Mouse (Mus musculus) C2C12 (cell line): ENCODE results near the gene Rdh11. TPM values are rescaled to one million over a fixed set of nuclear protein-coding genes. Genes with fewer than 3 reads are reported as not detected.

ENCODE experiments used
- H3K27me3 ChIP-seq: one replicate; pipeline ENCODE4 v1.6.1; 2011; ENCODE audit not compliant: control insufficient read depth, insufficient read depth, insufficient read length
- H3K36me3 ChIP-seq: one replicate; pipeline ENCODE4 v1.6.1; 2011; ENCODE audit not compliant: control insufficient read depth, insufficient read depth
- H3K4me3 ChIP-seq: one replicate; pipeline ENCODE4 v1.5.1; 2011; ENCODE audit warnings: mild to moderate bottlenecking, control low read depth; ENCODE audit not compliant: poor library complexity, insufficient read depth, severe bottlenecking
- H3K79me2 ChIP-seq: one replicate; pipeline ENCODE4 v1.6.1; 2011; ENCODE audit not compliant: control insufficient read depth, insufficient read depth
- H3K79me3 ChIP-seq: one replicate; pipeline ENCODE4 v1.6.1; 2011; ENCODE audit warnings: low read depth, control low read depth
- H3ac ChIP-seq: one replicate; pipeline ENCODE3; 2011; ENCODE audit warnings: low read depth; ENCODE audit not compliant: control insufficient read depth, insufficient read length
- CEBPB ChIP-seq: IDR thresholded peaks from one replicate; pipeline ENCODE4 v1.6.1; 2011; ENCODE audit warnings: low read depth, mild to moderate bottlenecking, control low read depth, moderate library complexity
- CTCF ChIP-seq: IDR thresholded peaks from one replicate; pipeline ENCODE4 v1.5.1; 2011; ENCODE audit not compliant: control insufficient read depth, insufficient read depth, insufficient read length
- FOSL1 ChIP-seq: IDR thresholded peaks from one replicate; pipeline ENCODE4 v1.8.0; 2011; ENCODE audit warnings: mild to moderate bottlenecking, low read length; ENCODE audit not compliant: poor library complexity, insufficient read depth, severe bottlenecking
- MAX ChIP-seq: IDR thresholded peaks from one replicate; pipeline ENCODE4 v1.6.1; 2011; ENCODE audit warnings: mild to moderate bottlenecking, control low read depth
- MYOD1 ChIP-seq: IDR thresholded peaks from one replicate; pipeline ENCODE4 v1.6.1; 2011; ENCODE audit warnings: low read depth; ENCODE audit not compliant: control insufficient read depth, insufficient read length
- MYOG ChIP-seq: IDR thresholded peaks from one replicate; pipeline ENCODE4 v1.6.1; 2011; ENCODE audit not compliant: control insufficient read depth, insufficient read length; ENCODE audit errors: extremely low read depth
- USF1 ChIP-seq: IDR thresholded peaks from one replicate; pipeline ENCODE4 v1.6.1; 2011; ENCODE audit warnings: low read depth, mild to moderate bottlenecking, control low read depth, moderate library complexity
- polyA plus RNA-seq: library from polyadenylated mRNA; unstranded; fragments of >200 nt; fragmentation: generic; extraction: Trizol; gene quantifications from one replicate; pipeline ENCODE4 v1.2.1, GENCODE M21; 2012; ENCODE audit warnings: missing spikeins

Rdh11 gene
- polyA plus RNA-seq, 1 experiment = 14.0 TPM

- no peaks in the 10 kb centered on the region for H3K79me2 ChIP-seq
- H3ac ChIP-seq = no peak overlapping the region
- H3K36me3 ChIP-seq = no peaks in the 10 kb centered on the region
- H3K79me3 ChIP-seq = no peaks in the 10 kb centered on the region
- H3K27me3 ChIP-seq = peaks cover 18% of the 10 kb centered on the region
- no peak overlapping the region for H3K4me3 ChIP-seq
- TF ChIP-seq CEBPB (no peak), MAX (no peak), USF1 (no peak), MYOG (no peak), MYOD1 (no peak), FOSL1 (no peak), CTCF (no peak)
These were observed 57.4 kb downstream of the Rdh11 start for GRCm38 (mm10) chr12:79134676-79135075.

GRCm38 (mm10) chr12:79131706-79132460 is 60.2 kb downstream of the Rdh11 start:
- no peak overlapping the region for H3K4me3 ChIP-seq
- H3K36me3 ChIP-seq = no peaks in the 10 kb centered on the region
- peaks cover 21% of the 10 kb centered on the region for H3K27me3 ChIP-seq
- H3ac ChIP-seq = no peak overlapping the region
- H3K79me3 ChIP-seq = no peaks in the 10 kb centered on the region
- no peak for TF ChIP-seq CEBPB
- TF ChIP-seq MYOG = no peak
- no peak for TF ChIP-seq MYOD1
- no peak for TF ChIP-seq MAX
- no peak for TF ChIP-seq FOSL1
- TF ChIP-seq USF1 = peak; percentile 37
- no peaks in the 10 kb centered on the region for H3K79me2 ChIP-seq

- Histone ChIP-seq H3K4me3 (no peak overlapping the region), H3K27me3 (peaks cover 21% of the 10 kb centered on the region), H3ac (no peak overlapping the region), H3K36me3 (no peaks in the 10 kb centered on the region), H3K79me2 (no peaks in the 10 kb centered on the region), H3K79me3 (no peaks in the 10 kb centered on the region)
- TF ChIP-seq FOSL1 = no peak
- no peak for TF ChIP-seq USF1
- TF ChIP-seq CTCF = no peak
- no peak for TF ChIP-seq MAX
- TF ChIP-seq MYOD1 = no peak
- no peak for TF ChIP-seq MYOG
- no peak for TF ChIP-seq CEBPB
These were observed 60.9 kb downstream of the Rdh11 start for GRCm38 (mm10) chr12:79131178-79131675.

DNA sequence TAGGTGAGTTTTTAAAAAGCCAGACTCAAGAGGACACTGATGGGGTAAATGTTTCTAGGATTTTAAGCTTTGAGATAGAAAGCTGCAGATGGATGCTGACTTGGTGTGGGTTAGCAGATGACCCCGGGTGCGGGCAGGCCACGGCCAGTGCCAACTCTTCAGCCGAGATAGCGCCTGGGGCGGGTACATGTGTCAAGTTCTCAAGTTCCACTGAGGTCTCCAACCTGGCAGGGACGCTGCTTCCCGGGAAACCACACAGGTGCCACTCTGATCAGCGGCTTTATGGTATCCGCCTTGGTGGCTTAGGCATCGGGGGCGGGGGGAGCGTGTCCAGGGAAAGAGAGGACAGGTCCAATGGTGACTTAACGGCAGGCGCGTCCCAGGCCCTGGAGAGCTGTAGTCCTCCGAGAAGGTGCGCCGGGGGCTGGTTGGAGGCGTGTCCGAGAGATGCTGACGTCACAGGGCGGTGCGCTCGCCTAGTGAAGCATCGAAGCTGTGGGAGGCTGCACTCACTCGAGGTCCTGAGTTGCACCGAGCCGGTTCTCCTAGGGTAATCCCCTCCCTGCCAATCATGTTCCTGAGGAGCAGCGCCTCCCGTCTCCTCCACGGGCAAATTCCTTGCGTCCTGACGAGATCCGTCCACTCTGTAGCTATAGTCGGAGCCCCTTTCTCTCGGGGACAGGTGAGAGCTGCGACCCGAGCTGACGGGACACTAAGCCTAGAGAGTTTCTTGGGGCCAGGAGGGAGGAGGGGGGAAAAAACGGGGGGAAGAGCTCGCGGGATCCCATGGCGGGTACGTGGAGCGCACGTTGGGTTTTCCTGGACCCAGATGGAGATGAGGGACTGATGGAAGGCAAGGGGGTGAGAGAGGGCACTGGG is 61.6 kb downstream of the Rdh11 start, which contains the start of gene Arg2:
Gene Arg2, plus strand, starts transcription at position 479 of the 879 bp plus-strand sequence.
- TF ChIP-seq CTCF (no peak), MAX (no peak), MYOD1 (no peak), USF1 (no peak), FOSL1 (no peak), MYOG (no peak), CEBPB (no peak)
- Histone ChIP-seq H3K4me3 (no peak within 1 kb of the TSS), H3ac (no peak within 1 kb of the TSS), H3K27me3 (peaks cover 21% of the 10 kb centered on the region), H3K79me2 (no peaks in the 10 kb centered on the region), H3K36me3 (no peaks in the 10 kb centered on the region), H3K79me3 (no peaks in the 10 kb centered on the region)

Other genes starting within 250 kb of the Rdh11 start
- 0.59 TPM for gene Tmem229b, start 184.7 kb downstream of the Rdh11 start, polyA plus RNA-seq
- 1.1 TPM for gene Plekhh1, start 163.1 kb downstream of the Rdh11 start, polyA plus RNA-seq
- 2.7 TPM for gene Pigh, start 102.6 kb downstream of the Rdh11 start, polyA plus RNA-seq
- gene Arg2, start 61.5 kb downstream of the Rdh11 start, polyA plus RNA-seq = 0.15 TPM
- 66.4 TPM for gene Vti1b, start 19.6 kb downstream of the Rdh11 start, polyA plus RNA-seq
- gene Rdh12, start 16.6 kb upstream of the Rdh11 start, polyA plus RNA-seq = 0.23 TPM
- gene Zfyve26, start 104.0 kb upstream of the Rdh11 start, polyA plus RNA-seq = 6.4 TPM
- gene Rad51b, start 105.0 kb upstream of the Rdh11 start, polyA plus RNA-seq = 1.3 TPM